Mouse (Mus musculus) mouse embryonic stem cell (cell line): Measurements from ENCODE around the gene Plxdc2.

Experiments used
- in situ Hi-C, 2 experiments: fragments of 300-500 bp; cut with MboI; formaldehyde crosslinking; loops; 1 replicate in 1 of 2; 3 replicates in 1 of 2; pipeline ENCODE4 v1.14.3; 2019 to 2020; ENCODE audit warnings: low sequenced_read_pairs in 2 of 2, low pct_unique_long_range_greater_than_20kb in 1 of 2, mixed read lengths in 1 of 2; ENCODE audit not compliant: unreplicated experiment in 1 of 2

The Plxdc2 gene

GRCm38 (mm10) chr2:16356106-16356818, at the start of gene Plxdc2:
Gene Plxdc2, plus strand, starts transcription at chr2:16356304.
- in situ Hi-C loops: no loop called here

GRCm38 (mm10) chr2:16310387-16310786, 45.7 kb upstream of the Plxdc2 start:
- in situ Hi-C loops: loop anchor here (25.0 kb wide), 1 partner anchor 448 kb away; no protein-coding TSS in a partner anchor

- in situ Hi-C loops: loop anchor here (25.0 kb wide), 1 partner anchor 450 kb away; no protein-coding TSS in a partner anchor
Measured at GRCm38 (mm10) chr2:16312400-16313070, 43.6 kb upstream of the Plxdc2 start.

- in situ Hi-C loops: no loop called here
Measured at GRCm38 (mm10) chr2:16335194-16335781, 20.8 kb upstream of the Plxdc2 start.

- in situ Hi-C loops: no loop called here
Measured at GRCm38 (mm10) chr2:16344564-16344963, 11.5 kb upstream of the Plxdc2 start.

- in situ Hi-C loops: no loop called here
Measured at GRCm38 (mm10) chr2:16351106-16351505, 5.0 kb upstream of the Plxdc2 start.

GRCm38 (mm10) chr2:16355611-16356105, 446 bp upstream of the Plxdc2 start:
- in situ Hi-C loops: no loop called here

GRCm38 (mm10) chr2:16356921-16357837, 1.1 kb downstream of the Plxdc2 start:
- in situ Hi-C loops: no loop called here

GRCm38 (mm10) chr2:16357946-16358345, 1.8 kb downstream of the Plxdc2 start:
- in situ Hi-C loops: no loop called here

- in situ Hi-C loops: no loop called here
Measured at GRCm38 (mm10) chr2:16359341-16359928, 3.3 kb downstream of the Plxdc2 start.

GRCm38 (mm10) chr2:16364749-16365148, 8.6 kb downstream of the Plxdc2 start:
- in situ Hi-C loops: no loop called here

GRCm38 (mm10) chr2:16365830-16366401, 9.8 kb downstream of the Plxdc2 start:
- in situ Hi-C loops: no loop called here

GRCm38 (mm10) chr2:16370419-16370818, 14.3 kb downstream of the Plxdc2 start:
- in situ Hi-C loops: no loop called here

GRCm38 (mm10) chr2:16374288-16374687, 18.2 kb downstream of the Plxdc2 start:
- in situ Hi-C loops: no loop called here

- in situ Hi-C loops: no loop called here
Measured at GRCm38 (mm10) chr2:16386206-16386605, 30.1 kb downstream of the Plxdc2 start.

- in situ Hi-C loops: no loop called here
Measured at GRCm38 (mm10) chr2:16386692-16387091, 30.6 kb downstream of the Plxdc2 start.

- in situ Hi-C loops: no loop called here
Measured at GRCm38 (mm10) chr2:16387787-16388186, 31.7 kb downstream of the Plxdc2 start.

- in situ Hi-C loops: no loop called here
Measured at GRCm38 (mm10) chr2:16397501-16397900, 41.4 kb downstream of the Plxdc2 start.
